Mouse (Mus musculus): Measurements from ENCODE around the gene Mkrn1. TPM values are rescaled to one million over a fixed set of nuclear protein-coding genes. Genes with fewer than 3 reads are reported as not detected.
"Not testable (repeated sequence)": the region's sequence is repeated elsewhere in the genome, so short reads cannot be mapped to it uniquely, and the experiment has no call there.

Mkrn1 gene
- polyA plus RNA-seq, 1 experiment from 2014 or later: 59.8 TPM

- WGBS: 68% methylated on average over 4 of the region's 4 CpGs
- no peak overlapping the region for H3K4me3 ChIP-seq
- H3K9ac ChIP-seq: no peak overlapping the region
- no peaks in the 10 kb centered on the region for H3K9me3 ChIP-seq
- no peaks in the 10 kb centered on the region for H3K36me3 ChIP-seq
- H3K4me1 ChIP-seq: no peaks in the 10 kb centered on the region
- ATAC-seq (ENCODE audit: insufficient number of reproducible peaks, low FRiP score, low TSS enrichment, low read depth): no peak
- no peak overlapping the region for H3K27ac ChIP-seq
- H3K27me3 ChIP-seq: peaks cover 7% of the 10 kb centered on the region; the same call in 1 of the 2 replicates
- no peak overlapping the region for H3K4me2 ChIP-seq
Measured at GRCm38 (mm10) chr6:39427276-39428003, 7.2 kb upstream of the Mkrn1 start.

- Histone ChIP-seq H3K4me3 (no peak overlapping the region), H3K9ac (no peak overlapping the region), H3K27ac (no peak overlapping the region), H3K4me1 (no peaks in the 10 kb centered on the region), H3K27me3 (peaks cover 11% of the 10 kb centered on the region; the same call in 1 of the 2 replicates), H3K9me3 (no peaks in the 10 kb centered on the region), H3K36me3 (no peaks in the 10 kb centered on the region), H3K4me2 (no peak overlapping the region)
- WGBS: 73% methylated on average over 4 of the region's 4 CpGs
- ATAC-seq (ENCODE audit: insufficient number of reproducible peaks, low FRiP score, low TSS enrichment, low read depth): no peak
Measured at GRCm38 (mm10) chr6:39426725-39427124, 6.5 kb upstream of the Mkrn1 start.

- H3K9me3 ChIP-seq: no peaks in the 10 kb centered on the region
- no peaks in the 10 kb centered on the region for H3K36me3 ChIP-seq
- no peak overlapping the region for H3K27ac ChIP-seq
- H3K27me3 ChIP-seq: peaks cover 19% of the 10 kb centered on the region; the same call in 1 of the 2 replicates
- WGBS: 84% methylated on average over 2 of the region's 2 CpGs
- no peak for ATAC-seq (ENCODE audit: insufficient number of reproducible peaks, low FRiP score, low TSS enrichment, low read depth)
- H3K9ac ChIP-seq: no peak overlapping the region
- H3K4me2 ChIP-seq: no peak overlapping the region
- H3K4me1 ChIP-seq: peaks cover 3% of the 10 kb centered on the region
- no peak overlapping the region for H3K4me3 ChIP-seq
Measured at GRCm38 (mm10) chr6:39425181-39425580, 4.9 kb upstream of the Mkrn1 start.

- H3K27ac ChIP-seq: no peak overlapping the region
- no peak overlapping the region for H3K4me2 ChIP-seq
- peaks cover 19% of the 10 kb centered on the region; the same call in 1 of the 2 replicates for H3K27me3 ChIP-seq
- no peaks in the 10 kb centered on the region for H3K9me3 ChIP-seq
- no peak overlapping the region for H3K9ac ChIP-seq
- H3K4me1 ChIP-seq: peaks cover 9% of the 10 kb centered on the region
- ATAC-seq (ENCODE audit: insufficient number of reproducible peaks, low FRiP score, low TSS enrichment, low read depth): no peak
- WGBS: 91% methylated on average over 7 of the region's 7 CpGs
- H3K4me3 ChIP-seq: no peak overlapping the region
- H3K36me3 ChIP-seq: no peaks in the 10 kb centered on the region
Measured at GRCm38 (mm10) chr6:39423686-39424085, 3.4 kb upstream of the Mkrn1 start.

- H3K4me2 ChIP-seq: no peak overlapping the region
- peaks cover 22% of the 10 kb centered on the region; the same call in 1 of the 2 replicates for H3K27me3 ChIP-seq
- no peak for ATAC-seq (ENCODE audit: insufficient number of reproducible peaks, low FRiP score, low TSS enrichment, low read depth)
- no peak overlapping the region for H3K9ac ChIP-seq
- H3K27ac ChIP-seq: no peak overlapping the region
- H3K4me3 ChIP-seq: no peak overlapping the region
- H3K36me3 ChIP-seq: no peaks in the 10 kb centered on the region
- peaks cover 9% of the 10 kb centered on the region for H3K4me1 ChIP-seq
- no peaks in the 10 kb centered on the region for H3K9me3 ChIP-seq
- WGBS: 57% methylated on average over 6 of the region's 6 CpGs
Measured at GRCm38 (mm10) chr6:39423130-39423551, 2.9 kb upstream of the Mkrn1 start.

GRCm38 (mm10) chr6:39420867-39421266, 605 bp upstream of the Mkrn1 start:
- H3K9me3 ChIP-seq: no peaks in the 10 kb centered on the region
- no peak overlapping the region for H3K4me2 ChIP-seq
- 39% methylated on average over 4 of the region's 4 CpGs for WGBS
- H3K36me3 ChIP-seq: no peaks in the 10 kb centered on the region
- ATAC-seq (ENCODE audit: insufficient number of reproducible peaks, low FRiP score, low TSS enrichment, low read depth): no peak
- H3K4me1 ChIP-seq: peaks cover 9% of the 10 kb centered on the region
- peaks cover 25% of the 10 kb centered on the region; the same call in 1 of the 2 replicates for H3K27me3 ChIP-seq
- H3K9ac ChIP-seq: no peak overlapping the region
- peak overlapping the region; percentile 94; the same call in 1 of the 2 replicates for H3K4me3 ChIP-seq
- H3K27ac ChIP-seq: no peak overlapping the region

GRCm38 (mm10) chr6:39419386-39419850, 844 bp downstream of the Mkrn1 start:
- ATAC-seq (ENCODE audit: insufficient number of reproducible peaks, low FRiP score, low TSS enrichment, low read depth): no peak; the same call in 1 of the 2 replicates

GRCm38 (mm10) chr6:39416654-39417053, 3.6 kb downstream of the Mkrn1 start:
- 0 out of 2 replicates have a peak, but pooled peaks cover 13% of the 10 kb centered on the region for H3K27me3 ChIP-seq
- H3K4me1 ChIP-seq; H3K9me3 ChIP-seq; H3K36me3 ChIP-seq; H3K27ac ChIP-seq; ATAC-seq (ENCODE audit: insufficient number of reproducible peaks, low FRiP score, low TSS enrichment, low read depth); H3K4me2 ChIP-seq; H3K4me3 ChIP-seq; H3K9ac ChIP-seq: not testable (repeated sequence)

More at GRCm38 (mm10) chr6:39419386-39419850, 844 bp downstream of the Mkrn1 start:
- Histone ChIP-seq H3K4me2 (peak overlapping the region; percentile 74), H3K27ac (peak overlapping the region; percentile 82), H3K4me1 (peaks cover 9% of the 10 kb centered on the region), H3K27me3 (peaks cover 25% of the 10 kb centered on the region; the same call in 1 of the 2 replicates), H3K9ac (peak overlapping the region; percentile 74), H3K36me3 (no peaks in the 10 kb centered on the region), H3K9me3 (no peaks in the 10 kb centered on the region), H3K4me3 (peak overlapping the region; percentile 94)
- WGBS: under 1% methylated on average over 43 of the region's 43 CpGs

GRCm38 (mm10) chr6:39415762-39416161, 4.5 kb downstream of the Mkrn1 start:
- Histone ChIP-seq H3K4me2 (no peak overlapping the region), H3K27me3 (0 out of 2 replicates have a peak, but pooled peaks cover 6% of the 10 kb centered on the region), H3K36me3 (no peaks in the 10 kb centered on the region), H3K9me3 (no peaks in the 10 kb centered on the region), H3K27ac (no peak overlapping the region), H3K4me3 (no peak overlapping the region), H3K9ac (no peak overlapping the region), H3K4me1 (peaks cover 9% of the 10 kb centered on the region)
- ATAC-seq (ENCODE audit: insufficient number of reproducible peaks, low FRiP score, low TSS enrichment, low read depth): no peak
- WGBS: 55% methylated on average over 3 of the region's 5 CpGs

- Histone ChIP-seq H3K4me1 (peaks cover 3% of the 10 kb centered on the region), H3K27me3 (0 out of 2 replicates have a peak, but pooled peaks cover 6% of the 10 kb centered on the region), H3K9ac (no peak overlapping the region), H3K36me3 (peaks cover 4% of the 10 kb centered on the region; the same call in 1 of the 2 replicates), H3K4me3 (no peak overlapping the region), H3K27ac (no peak overlapping the region), H3K4me2 (no peak overlapping the region), H3K9me3 (no peaks in the 10 kb centered on the region)
- WGBS: 73% methylated on average over 1 of the region's 1 CpGs
- no peak for ATAC-seq (ENCODE audit: insufficient number of reproducible peaks, low FRiP score, low TSS enrichment, low read depth)
Measured at GRCm38 (mm10) chr6:39414106-39414505, 6.2 kb downstream of the Mkrn1 start.

GRCm38 (mm10) chr6:39406480-39406879, 13.8 kb downstream of the Mkrn1 start:
- Histone ChIP-seq H3K4me2 (no peak overlapping the region), H3K4me1 (no peaks in the 10 kb centered on the region), H3K27ac (no peak overlapping the region), H3K36me3 (peaks cover 21% of the 10 kb centered on the region), H3K27me3 (no peaks in the 10 kb centered on the region), H3K4me3 (no peak overlapping the region), H3K9me3 (no peaks in the 10 kb centered on the region), H3K9ac (no peak overlapping the region)
- ATAC-seq (ENCODE audit: insufficient number of reproducible peaks, low FRiP score, low TSS enrichment, low read depth): no peak
- 92% methylated on average over 5 of the region's 5 CpGs for WGBS

GRCm38 (mm10) chr6:39403136-39403535, 17.1 kb downstream of the Mkrn1 start:
- no peak for ATAC-seq (ENCODE audit: insufficient number of reproducible peaks, low FRiP score, low TSS enrichment, low read depth)
- H3K4me2 ChIP-seq: no peak overlapping the region
- H3K4me3 ChIP-seq: no peak overlapping the region
- no peaks in the 10 kb centered on the region for H3K9me3 ChIP-seq
- no peak overlapping the region for H3K9ac ChIP-seq
- no peaks in the 10 kb centered on the region for H3K4me1 ChIP-seq
- H3K27ac ChIP-seq: no peak overlapping the region
- H3K36me3 ChIP-seq: peaks cover 39% of the 10 kb centered on the region
- 65% methylated on average over 2 of the region's 2 CpGs for WGBS
- H3K27me3 ChIP-seq: no peaks in the 10 kb centered on the region

Data from limb, embryonic 15.5 days (tissue).